Mouse (Mus musculus): ENCODE results near the gene Socs7. TPM values are rescaled to one million over a fixed set of nuclear protein-coding genes. Genes with fewer than 3 reads are reported as not detected.

Gene Socs7
- total RNA-seq, 1 experiment from 2014 or later: 18.8 TPM

GRCm38 (mm10) chr11:97338302-97338976, 23.9 kb upstream of the Socs7 start:
- ATAC-seq (replicated peaks; ENCODE audit: insufficient number of reproducible peaks, low FRiP score, low TSS enrichment, poor library complexity, severe bottlenecking): no peak

GRCm38 (mm10) chr11:97338977-97339315, 23.4 kb upstream of the Socs7 start:
- no peak for ATAC-seq (replicated peaks; ENCODE audit: insufficient number of reproducible peaks, low FRiP score, low TSS enrichment, poor library complexity, severe bottlenecking)

GRCm38 (mm10) chr11:97343175-97343574, 19.2 kb upstream of the Socs7 start:
- no peak for ATAC-seq (replicated peaks; ENCODE audit: insufficient number of reproducible peaks, low FRiP score, low TSS enrichment, poor library complexity, severe bottlenecking)

GRCm38 (mm10) chr11:97343619-97344018, 18.7 kb upstream of the Socs7 start:
- peak; percentile 48 for ATAC-seq (replicated peaks; ENCODE audit: insufficient number of reproducible peaks, low FRiP score, low TSS enrichment, poor library complexity, severe bottlenecking)

GRCm38 (mm10) chr11:97345446-97345845, 16.9 kb upstream of the Socs7 start:
- no peak for ATAC-seq (replicated peaks; ENCODE audit: insufficient number of reproducible peaks, low FRiP score, low TSS enrichment, poor library complexity, severe bottlenecking)

- ATAC-seq (replicated peaks; ENCODE audit: insufficient number of reproducible peaks, low FRiP score, low TSS enrichment, poor library complexity, severe bottlenecking): no peak
Measured at GRCm38 (mm10) chr11:97346383-97346782, 16.0 kb upstream of the Socs7 start.

GRCm38 (mm10) chr11:97347291-97347690, 15.1 kb upstream of the Socs7 start:
- no peak for ATAC-seq (replicated peaks; ENCODE audit: insufficient number of reproducible peaks, low FRiP score, low TSS enrichment, poor library complexity, severe bottlenecking)

GRCm38 (mm10) chr11:97350035-97350434, 12.3 kb upstream of the Socs7 start:
- ATAC-seq (replicated peaks; ENCODE audit: insufficient number of reproducible peaks, low FRiP score, low TSS enrichment, poor library complexity, severe bottlenecking): no peak

- ATAC-seq (replicated peaks; ENCODE audit: insufficient number of reproducible peaks, low FRiP score, low TSS enrichment, poor library complexity, severe bottlenecking): no peak
Measured at GRCm38 (mm10) chr11:97352027-97352684, 10.2 kb upstream of the Socs7 start, which contains the start of gene Gpr179. Gene Gpr179, minus strand, starts transcription at chr11:97352077.

- ATAC-seq (replicated peaks; ENCODE audit: insufficient number of reproducible peaks, low FRiP score, low TSS enrichment, poor library complexity, severe bottlenecking): no peak
Measured at GRCm38 (mm10) chr11:97352935-97353597, 9.3 kb upstream of the Socs7 start.

GRCm38 (mm10) chr11:97354646-97355045, 7.7 kb upstream of the Socs7 start:
- ATAC-seq (replicated peaks; ENCODE audit: insufficient number of reproducible peaks, low FRiP score, low TSS enrichment, poor library complexity, severe bottlenecking): no peak

- ATAC-seq (replicated peaks; ENCODE audit: insufficient number of reproducible peaks, low FRiP score, low TSS enrichment, poor library complexity, severe bottlenecking): no peak
Measured at GRCm38 (mm10) chr11:97355247-97355646, 7.1 kb upstream of the Socs7 start.

- peak; percentile 67; the same call in 1 of the 2 replicates for ATAC-seq (replicated peaks; ENCODE audit: insufficient number of reproducible peaks, low FRiP score, low TSS enrichment, poor library complexity, severe bottlenecking)
Measured at GRCm38 (mm10) chr11:97357663-97358062, 4.7 kb upstream of the Socs7 start.

GRCm38 (mm10) chr11:97362649-97362942, 245 bp downstream of the Socs7 start:
- no peak for ATAC-seq (replicated peaks; ENCODE audit: insufficient number of reproducible peaks, low FRiP score, low TSS enrichment, poor library complexity, severe bottlenecking)

GRCm38 (mm10) chr11:97362943-97363643, 742 bp downstream of the Socs7 start:
- ATAC-seq (replicated peaks; ENCODE audit: insufficient number of reproducible peaks, low FRiP score, low TSS enrichment, poor library complexity, severe bottlenecking): 0 out of 2 replicates have a peak, but pooled peaks have one; percentile 18

- no peak for ATAC-seq (replicated peaks; ENCODE audit: insufficient number of reproducible peaks, low FRiP score, low TSS enrichment, poor library complexity, severe bottlenecking)
Measured at GRCm38 (mm10) chr11:97363644-97363995, 1.3 kb downstream of the Socs7 start.

- no peak for ATAC-seq (replicated peaks; ENCODE audit: insufficient number of reproducible peaks, low FRiP score, low TSS enrichment, poor library complexity, severe bottlenecking)
Measured at GRCm38 (mm10) chr11:97365556-97365955, 3.2 kb downstream of the Socs7 start.

GRCm38 (mm10) chr11:97368501-97368900, 6.2 kb downstream of the Socs7 start:
- no peak for ATAC-seq (replicated peaks; ENCODE audit: insufficient number of reproducible peaks, low FRiP score, low TSS enrichment, poor library complexity, severe bottlenecking)

GRCm38 (mm10) chr11:97370329-97371091, 8.2 kb downstream of the Socs7 start:
- no peak for ATAC-seq (replicated peaks; ENCODE audit: insufficient number of reproducible peaks, low FRiP score, low TSS enrichment, poor library complexity, severe bottlenecking)
